Mouse (Mus musculus) hindbrain, embryonic 16.5 days (tissue): ENCODE measurements around the gene Ano10. TPM values are rescaled to one million over a fixed set of nuclear protein-coding genes. Genes with fewer than 3 reads are reported as not detected.

Experiments
- ATAC-seq: fragments of 200-750 bp; cut with Nextera tagmentation; 2 replicates; pipeline ENCODE4 v1.8.0; 2017; ENCODE audit warnings: moderate TSS enrichment, moderate library complexity
- H3K27ac ChIP-seq: fragments of 300-500 bp; sonication (generic); 2 replicates; pipeline ENCODE4 v1.5.1; 2014; ENCODE audit warnings: low read depth, mild to moderate bottlenecking, control low read depth, low read length, moderate library complexity
- H3K27me3 ChIP-seq: fragments of 300-500 bp; sonication (generic); replicated peaks from 2 replicates; pipeline ENCODE4 v1.6.1; 2014; ENCODE audit warnings: low read length; ENCODE audit not compliant: control insufficient read depth, insufficient read depth
- H3K36me3 ChIP-seq: fragments of 300-500 bp; sonication (generic); 2 replicates; pipeline ENCODE4 v1.6.1; 2014; ENCODE audit warnings: mild to moderate bottlenecking, low read length, moderate library complexity, mixed read lengths; ENCODE audit not compliant: control insufficient read depth, insufficient read depth
- H3K4me1 ChIP-seq: fragments of 300-500 bp; sonication (generic); 2 replicates; pipeline ENCODE4 v1.6.1; 2014; ENCODE audit warnings: low read depth, low read length; ENCODE audit not compliant: control insufficient read depth, insufficient read depth
- H3K4me2 ChIP-seq: fragments of 300-500 bp; sonication (generic); 2 replicates; pipeline ENCODE4 v1.6.1; 2014; ENCODE audit warnings: mild to moderate bottlenecking, low read length, control low read depth, moderate library complexity
- H3K4me3 ChIP-seq: fragments of 300-500 bp; sonication (generic); 2 replicates; pipeline ENCODE4 v1.5.1; 2014; ENCODE audit warnings: mild to moderate bottlenecking, low read length, control low read depth, moderate library complexity
- H3K9ac ChIP-seq: fragments of 300-500 bp; sonication (generic); 2 replicates; pipeline ENCODE4 v1.6.1; 2014; ENCODE audit warnings: low read depth, mild to moderate bottlenecking, control low read depth, low read length, moderate library complexity
- H3K9me3 ChIP-seq: fragments of 300-500 bp; sonication (generic); 2 replicates; pipeline ENCODE4 v1.6.1; 2014; ENCODE audit warnings: mild to moderate bottlenecking, low read length, moderate library complexity; ENCODE audit not compliant: control insufficient read depth
- WGBS: fragments of 180-500 bp; shearing (Covaris S2); extraction: QIAGEN DNeasy Blood & Tissue Kit; methylation state at CpG from one replicate; pipeline ENCODE4 v1.1.7; 2014; 5-methylcytosine and 5-hydroxymethylcytosine counted together
- polyA plus RNA-seq: library from polyadenylated mRNA; unstranded; fragments of >200 nt; fragmentation: Nextera tagmentation; extraction: Ambion mirVana; gene quantifications from 2 replicates; pipeline ENCODE4 v1.2.1, GENCODE M21; 2015

Ano10 gene
- polyA plus RNA-seq, 1 experiment from 2014 or later = 41.8 TPM

DNA sequence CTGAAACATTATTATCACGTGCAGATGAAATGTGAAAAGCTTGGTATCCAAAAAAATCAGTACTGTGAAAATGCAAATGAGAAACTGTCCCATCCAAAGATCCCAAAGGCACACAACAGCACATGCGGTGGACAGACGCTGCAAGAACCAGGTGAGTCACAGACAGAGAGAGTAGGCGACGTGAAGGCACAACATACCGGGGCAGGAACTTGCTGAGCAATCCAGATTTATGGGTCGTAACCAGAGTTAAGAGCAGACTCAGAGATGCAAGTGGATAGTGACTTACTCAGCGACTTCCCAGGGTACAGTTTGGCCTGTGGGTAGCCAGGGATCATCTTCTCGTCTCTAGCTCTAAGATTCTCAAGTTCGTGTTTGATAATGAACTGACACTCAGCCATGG is 23.3 kb downstream of the Ano10 start:
- Histone ChIP-seq H3K27me3 (no peaks in the 10 kb centered on the region), H3K9ac (no peak overlapping the region), H3K36me3 (peaks cover 4% of the 10 kb centered on the region), H3K27ac (no peak overlapping the region), H3K9me3 (no peaks in the 10 kb centered on the region), H3K4me1 (no peaks in the 10 kb centered on the region), H3K4me2 (no peak overlapping the region), H3K4me3 (no peak overlapping the region)
- WGBS = 91% methylated on average over 10 of the region's 10 CpGs
- no peak for ATAC-seq

DNA sequence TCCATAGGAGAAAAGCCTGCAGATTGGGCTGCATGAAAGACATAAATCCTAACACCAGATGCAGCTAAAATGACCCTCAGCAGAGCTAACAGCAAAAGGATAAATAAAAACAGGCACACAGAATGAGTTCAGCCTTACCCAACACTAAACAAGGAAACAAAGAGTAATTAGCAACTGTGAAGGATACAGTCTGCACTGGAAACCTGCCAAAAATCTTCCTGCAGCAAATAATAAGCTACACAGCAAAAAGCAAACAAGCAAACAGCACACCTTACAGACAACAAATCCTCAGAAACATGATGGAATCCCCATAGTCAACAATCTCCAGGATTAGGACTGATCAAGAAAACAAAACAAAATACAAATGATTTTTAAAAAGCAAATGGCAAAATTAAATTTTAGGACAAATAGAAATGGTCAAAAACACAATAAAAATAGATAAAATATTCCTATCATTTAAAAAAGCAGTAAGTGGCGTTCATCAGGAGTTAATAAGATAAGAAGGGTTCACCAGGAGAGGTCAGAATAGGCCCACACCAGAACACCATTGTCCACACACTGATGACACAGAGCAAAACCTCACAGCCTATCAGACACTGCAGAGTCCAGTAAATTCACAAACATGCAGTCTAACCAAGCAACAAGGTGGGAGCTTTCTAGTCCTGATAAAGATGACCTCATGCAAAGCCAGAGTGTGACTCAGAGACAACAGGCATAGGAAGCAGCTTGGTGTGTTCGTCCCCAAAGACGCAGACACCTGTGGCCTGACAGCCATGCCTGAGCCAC is 24.8 kb downstream of the Ano10 start:
- no peak for ATAC-seq
- no peaks in the 10 kb centered on the region for H3K9me3 ChIP-seq
- H3K4me2 ChIP-seq = no peak overlapping the region
- peak overlapping the region; percentile 42; the same call in 1 of the 2 replicates for H3K27ac ChIP-seq
- WGBS = 93% methylated on average over 3 of the region's 3 CpGs
- no peaks in the 10 kb centered on the region for H3K27me3 ChIP-seq
- no peaks in the 10 kb centered on the region for H3K4me1 ChIP-seq
- H3K36me3 ChIP-seq = no peaks in the 10 kb centered on the region; the same call in 1 of the 2 replicates
- no peak overlapping the region for H3K9ac ChIP-seq
- no peak overlapping the region for H3K4me3 ChIP-seq

- no peaks in the 10 kb centered on the region for H3K4me1 ChIP-seq
- H3K4me3 ChIP-seq = no peak overlapping the region
- H3K9ac ChIP-seq = no peak overlapping the region
- H3K27ac ChIP-seq = no peak overlapping the region
- H3K36me3 ChIP-seq = peaks cover 4% of the 10 kb centered on the region; the same call in 1 of the 2 replicates
- no peaks in the 10 kb centered on the region for H3K27me3 ChIP-seq
- 87% methylated on average over 10 of the region's 10 CpGs for WGBS
- H3K4me2 ChIP-seq = no peak overlapping the region
- no peak for ATAC-seq
- no peaks in the 10 kb centered on the region for H3K9me3 ChIP-seq
Measured at GRCm38 (mm10) chr9:122265526-122266210, 28.6 kb downstream of the Ano10 start.

- H3K4me1 ChIP-seq = no peaks in the 10 kb centered on the region
- H3K9me3 ChIP-seq = no peaks in the 10 kb centered on the region
- H3K27ac ChIP-seq = no peak overlapping the region
- H3K27me3 ChIP-seq = no peaks in the 10 kb centered on the region
- no peak overlapping the region for H3K4me3 ChIP-seq
- ATAC-seq = no peak
- peaks cover 4% of the 10 kb centered on the region for H3K36me3 ChIP-seq
- H3K4me2 ChIP-seq = no peak overlapping the region
- no peak overlapping the region for H3K9ac ChIP-seq
Measured at GRCm38 (mm10) chr9:122263140-122263539, 31.1 kb downstream of the Ano10 start.

- Histone ChIP-seq H3K4me1 (no peaks in the 10 kb centered on the region), H3K4me3 (no peak overlapping the region), H3K36me3 (peaks cover 8% of the 10 kb centered on the region), H3K9ac (no peak overlapping the region), H3K27ac (no peak overlapping the region), H3K9me3 (no peaks in the 10 kb centered on the region), H3K27me3 (no peaks in the 10 kb centered on the region), H3K4me2 (no peak overlapping the region)
- ATAC-seq = no peak
- 90% methylated on average over 3 of the region's 3 CpGs for WGBS
Measured at GRCm38 (mm10) chr9:122254386-122254785, 39.8 kb downstream of the Ano10 start.

DNA sequence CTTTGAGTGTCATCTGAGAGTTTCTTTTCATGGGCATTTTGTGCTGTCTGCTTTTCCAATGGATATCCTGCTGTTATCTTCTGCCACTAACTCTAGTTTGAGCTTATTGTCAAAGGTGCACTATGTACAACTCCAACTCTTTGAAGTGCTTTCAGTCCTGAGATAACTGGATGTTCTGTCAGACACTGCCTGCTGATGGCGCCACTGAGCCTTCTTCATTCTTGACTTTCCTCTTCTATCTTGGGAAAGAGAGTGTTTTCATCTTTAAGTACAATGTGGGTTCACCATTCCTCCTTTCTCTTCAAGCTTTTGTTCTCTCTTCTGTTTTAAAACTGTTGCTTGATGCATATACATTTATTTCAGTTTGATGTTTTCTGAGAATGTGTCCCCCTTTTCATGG is 42.1 kb downstream of the Ano10 start:
- Histone ChIP-seq H3K36me3 (peaks cover 8% of the 10 kb centered on the region; the same call in 1 of the 2 replicates), H3K4me2 (no peak overlapping the region), H3K27me3 (no peaks in the 10 kb centered on the region), H3K9me3 (no peaks in the 10 kb centered on the region), H3K27ac (no peak overlapping the region), H3K4me1 (no peaks in the 10 kb centered on the region), H3K9ac (no peak overlapping the region), H3K4me3 (no peak overlapping the region)
- ATAC-seq = no peak
- 75% methylated on average over 1 of the region's 1 CpGs for WGBS

- Histone ChIP-seq H3K27ac (no peak overlapping the region), H3K9me3 (no peaks in the 10 kb centered on the region), H3K9ac (no peak overlapping the region), H3K4me3 (no peak overlapping the region), H3K36me3 (peaks cover 13% of the 10 kb centered on the region; the same call in 1 of the 2 replicates), H3K4me2 (no peak overlapping the region), H3K4me1 (no peaks in the 10 kb centered on the region), H3K27me3 (no peaks in the 10 kb centered on the region)
- 33% methylated on average over 8 of the region's 8 CpGs for WGBS
- peak; percentile 64; the same call in 1 of the 2 replicates for ATAC-seq
Measured at GRCm38 (mm10) chr9:122248168-122248567, 46.1 kb downstream of the Ano10 start.

GRCm38 (mm10) chr9:122247430-122248027 is 46.7 kb downstream of the Ano10 start:
- ATAC-seq = peak; percentile 48; the same call in 1 of the 2 replicates
- WGBS = 44% methylated on average over 13 of the region's 13 CpGs
- no peak overlapping the region for H3K9ac ChIP-seq
- no peaks in the 10 kb centered on the region for H3K9me3 ChIP-seq
- no peak overlapping the region for H3K4me2 ChIP-seq
- H3K36me3 ChIP-seq = peaks cover 13% of the 10 kb centered on the region; the same call in 1 of the 2 replicates
- H3K27ac ChIP-seq = no peak overlapping the region
- H3K27me3 ChIP-seq = no peaks in the 10 kb centered on the region
- no peak overlapping the region for H3K4me3 ChIP-seq
- H3K4me1 ChIP-seq = no peaks in the 10 kb centered on the region; the same call in 1 of the 2 replicates

GRCm38 (mm10) chr9:122245879-122246278 is 48.3 kb downstream of the Ano10 start:
- no peak for ATAC-seq
- H3K9ac ChIP-seq = no peak overlapping the region
- H3K4me1 ChIP-seq = no peaks in the 10 kb centered on the region; the same call in 1 of the 2 replicates
- H3K9me3 ChIP-seq = no peaks in the 10 kb centered on the region
- H3K27me3 ChIP-seq = no peaks in the 10 kb centered on the region
- 90% methylated on average over 8 of the region's 8 CpGs for WGBS
- H3K4me3 ChIP-seq = no peak overlapping the region
- H3K36me3 ChIP-seq = peaks cover 12% of the 10 kb centered on the region; the same call in 1 of the 2 replicates
- no peak overlapping the region for H3K27ac ChIP-seq
- H3K4me2 ChIP-seq = no peak overlapping the region
